Mouse (Mus musculus) kidney, adult 9 months (tissue): Measurements from ENCODE around the gene Tcf7l2.
A peak's percentile ranks its signal among the peaks of the same experiment; 100 is the strongest.

Experiments
- DNase-seq: peaks from one replicate; pipeline ENCODE4 v3.0.0; 2022

Gene Tcf7l2

GRCm38 (mm10) chr19:55732994-55733393 is 8.6 kb upstream of the Tcf7l2 start:
- no peak for DNase-seq

- no peak for DNase-seq
These were observed 5.6 kb upstream of the Tcf7l2 start for GRCm38 (mm10) chr19:55736016-55736415.

DNA sequence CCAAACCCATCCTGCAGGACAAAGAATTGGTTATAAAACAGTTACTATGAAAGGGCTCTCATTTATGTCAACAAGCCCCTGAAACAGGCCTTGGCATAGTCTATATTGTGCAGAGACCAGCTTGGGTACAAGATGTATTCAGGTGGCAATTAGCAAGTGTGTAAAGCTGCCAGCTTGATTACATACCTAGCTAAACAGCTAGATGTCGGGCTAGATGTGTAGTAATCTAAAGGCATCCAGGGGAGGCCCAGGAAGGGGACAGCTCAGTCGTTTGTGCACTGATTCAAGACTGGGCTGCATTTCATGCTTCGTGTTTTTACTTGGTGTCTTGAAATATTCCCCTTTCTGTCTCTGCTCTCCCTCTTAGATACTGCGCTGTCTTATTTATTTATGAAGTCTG is 1.9 kb upstream of the Tcf7l2 start:
- DNase-seq, result no peak

DNA sequence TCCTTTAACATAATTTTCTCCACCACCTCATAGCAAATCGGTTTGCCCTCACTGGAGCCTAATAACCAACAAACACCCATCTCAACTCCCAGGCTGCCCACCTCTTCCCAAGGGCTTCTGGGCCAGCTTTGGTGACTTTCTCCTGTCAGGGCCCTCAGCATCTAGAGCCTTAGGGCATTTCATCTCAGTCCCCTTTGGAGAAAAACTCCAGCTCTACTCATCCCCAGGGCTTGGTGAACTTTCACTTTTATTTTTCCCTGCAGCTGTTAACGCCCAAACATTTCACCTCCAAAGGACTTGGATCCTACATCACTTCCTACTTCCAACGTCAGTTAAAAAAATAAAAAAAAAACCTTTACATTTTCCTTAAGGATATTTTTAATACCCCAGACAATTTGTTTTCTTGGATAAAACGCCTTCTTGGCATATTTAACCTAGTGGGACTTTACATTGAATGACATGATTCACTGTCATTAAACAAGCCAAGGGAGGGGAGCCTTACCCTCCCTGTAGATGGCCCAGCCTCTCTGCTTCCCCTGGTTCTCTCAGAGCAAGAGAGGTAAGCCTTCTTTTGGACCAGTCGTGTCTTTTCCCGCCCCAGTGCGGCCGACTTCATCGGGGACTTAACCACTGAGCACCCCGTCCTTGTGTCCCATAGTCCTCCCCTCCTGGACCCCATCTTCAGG is 724 bp upstream of the Tcf7l2 start:
- no peak for DNase-seq

GRCm38 (mm10) chr19:55742386-55743000 is 873 bp downstream of the Tcf7l2 start:
- peak; percentile 55 for DNase-seq

DNA sequence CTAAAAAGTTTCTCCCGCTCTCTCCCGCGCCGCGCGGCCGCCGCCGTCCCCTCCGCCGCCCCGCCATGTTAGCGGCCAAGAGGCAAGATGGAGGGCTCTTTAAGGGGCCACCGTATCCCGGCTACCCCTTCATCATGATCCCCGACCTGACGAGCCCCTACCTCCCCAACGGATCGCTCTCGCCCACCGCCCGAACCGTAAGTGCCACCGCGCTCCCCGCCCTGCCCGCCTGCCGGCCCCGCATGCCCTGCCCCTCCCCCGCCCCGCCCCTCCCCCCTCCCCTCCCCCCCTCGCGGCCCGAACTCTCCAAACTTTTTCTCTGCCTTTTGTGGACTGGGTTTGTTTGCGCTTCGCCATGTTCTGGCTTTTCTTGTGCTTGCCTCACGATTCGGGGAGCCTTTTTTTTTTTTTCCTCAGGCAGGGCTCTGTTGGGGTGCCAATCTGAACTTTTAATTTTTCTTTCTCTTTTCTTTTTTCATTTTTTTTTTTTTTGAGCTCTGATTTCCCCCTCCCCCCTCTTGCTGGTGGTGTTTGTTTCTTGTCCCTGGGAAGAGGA is 1.5 kb downstream of the Tcf7l2 start:
- DNase-seq, result peak; percentile 48

DNA sequence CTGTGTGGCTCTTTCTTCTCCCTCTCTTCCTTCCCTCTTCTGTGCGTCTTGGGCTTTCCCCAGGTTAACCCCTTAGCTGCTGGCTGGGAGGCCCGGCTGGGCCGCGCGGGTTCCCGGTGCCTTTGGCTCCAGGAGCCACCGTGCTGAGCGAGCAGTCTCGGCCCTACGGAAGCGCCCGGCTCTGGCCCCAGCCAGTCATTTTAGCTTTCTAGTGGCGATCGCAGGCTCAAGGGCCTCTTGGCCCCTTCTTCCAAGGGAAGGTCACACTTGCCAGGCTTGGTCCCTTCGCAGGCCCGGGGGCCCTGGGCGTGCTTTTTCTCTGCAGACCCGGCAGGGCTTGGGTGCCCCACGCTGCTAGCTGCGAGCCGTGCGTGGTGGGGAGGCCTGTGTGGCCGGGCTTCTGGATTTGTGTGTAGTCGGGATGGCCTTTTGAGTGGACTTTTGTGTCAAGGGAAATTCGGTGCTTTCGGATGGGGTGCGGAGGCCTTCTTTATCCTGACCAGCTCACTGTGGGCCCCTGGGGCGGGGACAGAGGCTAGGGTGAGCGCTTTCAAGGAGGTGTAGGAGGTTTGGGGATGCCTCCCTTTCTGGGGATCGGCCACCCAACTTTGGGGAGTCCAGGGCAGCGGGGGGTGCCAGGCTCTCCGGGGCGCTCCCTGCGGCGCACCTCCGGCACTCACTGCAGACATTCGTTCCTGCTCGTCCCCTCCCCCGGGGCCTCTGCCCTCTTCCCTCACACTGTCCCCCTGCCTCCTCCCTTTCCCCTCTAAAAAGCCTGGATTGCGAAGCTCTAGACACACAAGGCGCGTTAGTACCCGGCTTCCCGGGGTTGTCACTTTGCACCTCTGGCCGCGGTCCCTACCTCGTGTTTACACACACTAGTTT is 2.2 kb downstream of the Tcf7l2 start:
- peak; percentile 72 for DNase-seq

DNA sequence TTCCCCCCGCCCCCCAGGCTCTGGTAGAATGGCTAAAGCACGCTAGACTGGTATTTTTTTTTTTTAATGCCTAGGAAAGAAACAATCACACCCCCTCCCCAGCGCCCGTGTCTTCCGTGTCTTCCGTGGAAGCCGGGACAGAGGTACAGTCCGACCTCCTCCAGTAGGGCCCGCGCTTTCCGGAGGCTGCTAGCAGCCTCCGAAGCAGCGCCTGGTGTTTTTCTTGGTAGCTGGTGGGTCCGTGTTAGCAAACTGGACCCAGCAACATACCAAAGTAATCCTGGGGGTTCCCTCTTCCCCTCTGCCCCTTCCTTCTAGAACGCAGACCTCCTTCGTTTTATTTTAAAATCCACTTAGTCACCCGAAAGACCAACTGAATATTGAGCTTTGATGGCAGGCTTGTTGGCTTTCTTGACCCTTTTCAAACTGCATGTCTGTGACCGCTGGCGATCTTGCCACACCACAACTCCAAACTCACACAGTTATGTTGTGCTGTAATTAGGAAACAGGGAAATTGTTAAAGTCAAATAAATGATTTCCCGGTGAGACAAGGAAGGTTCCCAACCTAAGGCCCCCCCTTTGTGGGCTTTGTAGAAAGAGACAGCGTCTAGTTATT is 3.1 kb downstream of the Tcf7l2 start:
- DNase-seq, result no peak

DNA sequence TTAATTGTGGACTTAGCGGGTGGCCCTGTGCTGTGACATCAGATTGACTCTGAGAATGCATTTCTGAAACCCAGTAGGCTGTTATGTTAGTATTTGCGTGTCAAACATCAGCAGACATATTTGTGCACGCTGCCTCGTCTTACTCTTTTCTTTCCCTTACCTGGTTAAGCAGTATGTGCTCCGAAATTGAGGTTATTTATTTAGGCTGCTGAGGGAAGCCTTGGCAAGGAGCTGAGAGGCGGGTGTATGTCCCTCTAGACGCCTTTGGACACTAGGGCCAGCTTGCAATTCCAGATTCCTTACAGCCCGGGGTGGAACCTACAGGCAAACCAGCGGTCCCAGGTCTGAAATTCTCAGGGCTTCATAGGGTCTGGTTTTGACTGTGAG is 3.6 kb downstream of the Tcf7l2 start:
- no peak for DNase-seq

DNA sequence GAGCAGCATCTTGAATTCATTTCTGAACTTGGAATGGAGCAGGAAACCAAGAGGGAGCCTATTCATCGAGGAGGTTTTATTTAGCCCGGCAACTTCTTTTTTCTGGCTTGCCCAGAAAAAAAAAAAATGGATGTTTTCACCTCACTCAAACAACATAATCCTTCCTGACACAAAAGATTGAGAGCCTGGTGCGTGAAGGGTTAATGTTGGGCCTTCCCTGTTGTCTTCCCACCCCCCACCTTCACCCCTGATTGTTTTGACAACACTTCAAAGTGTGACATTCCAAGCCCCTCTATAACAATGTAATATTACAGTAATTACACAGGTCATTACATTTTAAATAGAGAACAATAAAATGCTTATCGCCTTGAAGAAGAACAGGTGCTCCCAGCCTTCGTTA is 4.6 kb downstream of the Tcf7l2 start:
- DNase-seq, result no peak

DNA sequence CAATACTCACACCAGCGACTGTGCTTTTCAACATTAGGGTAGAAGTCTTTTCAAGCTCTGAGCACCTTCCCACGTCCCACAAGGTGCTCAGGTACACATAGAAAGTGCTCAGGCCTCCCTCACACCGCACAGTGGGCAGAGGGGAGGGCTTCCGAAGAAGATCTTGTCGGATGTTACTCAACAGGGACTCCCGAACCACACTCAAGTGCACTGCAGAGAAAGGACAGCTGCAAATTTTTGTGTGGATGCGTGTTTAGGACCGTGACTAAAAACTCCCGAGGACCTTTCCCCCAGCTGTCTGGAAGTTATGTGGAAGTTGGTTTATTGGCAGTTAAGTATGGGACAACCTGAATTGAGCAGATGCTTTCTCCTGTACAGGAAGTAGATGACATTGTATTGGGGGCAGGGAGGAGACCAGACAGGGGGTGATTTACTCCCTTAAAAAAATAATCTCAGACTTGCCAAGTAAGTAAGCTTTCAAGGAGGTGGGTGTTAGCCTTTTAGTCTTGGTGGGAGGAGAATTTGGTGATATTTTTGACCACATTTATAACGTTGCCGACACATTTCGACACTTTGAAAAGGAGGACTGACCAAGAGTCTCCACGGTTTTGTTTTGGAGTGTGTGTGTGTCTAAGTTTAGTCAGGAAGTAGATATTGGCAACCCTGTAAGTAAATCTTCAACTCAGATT is 5.8 kb downstream of the Tcf7l2 start:
- no peak for DNase-seq

GRCm38 (mm10) chr19:55747926-55748291 is 6.3 kb downstream of the Tcf7l2 start:
- peak; percentile 65 for DNase-seq

DNA sequence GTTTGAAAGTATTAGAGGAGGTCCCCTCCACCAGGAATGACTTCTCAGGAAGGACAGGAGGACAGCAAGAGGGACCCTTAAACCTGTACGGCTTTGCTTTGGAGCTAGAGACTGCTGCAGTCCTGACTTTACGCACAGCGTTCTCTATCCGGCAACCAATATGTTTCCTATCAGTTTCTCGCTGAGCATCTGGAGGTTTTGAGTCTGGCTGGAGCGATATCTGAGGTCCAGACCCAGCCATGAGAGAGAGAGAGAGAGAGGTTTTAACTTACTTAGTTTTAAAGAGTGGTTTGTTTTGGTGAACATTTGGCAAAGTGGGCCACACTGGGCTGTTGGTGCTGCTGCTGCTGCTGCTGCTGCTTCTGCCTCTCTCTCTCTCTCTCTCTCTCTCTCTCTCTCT is 7.2 kb downstream of the Tcf7l2 start:
- no peak for DNase-seq

DNA sequence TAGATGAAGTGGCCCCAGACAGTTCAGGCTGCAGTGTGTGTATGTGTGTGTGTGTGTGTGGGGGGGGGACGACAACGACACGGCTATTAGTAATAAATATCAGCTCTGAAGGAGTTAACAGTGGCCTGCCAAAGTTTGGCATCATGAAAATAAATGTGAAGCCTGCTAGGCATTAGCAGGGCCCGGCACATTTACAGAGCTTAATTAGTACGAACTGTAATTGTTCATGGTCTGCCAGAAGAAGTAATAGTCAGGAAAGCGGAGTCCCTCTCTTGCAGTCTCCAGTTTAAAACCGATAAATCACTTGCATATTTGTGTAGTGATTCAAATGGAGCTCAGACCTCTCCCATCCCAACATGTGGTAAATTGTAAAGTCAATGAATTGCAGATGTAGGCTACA is 7.9 kb downstream of the Tcf7l2 start:
- DNase-seq, result no peak

- DNase-seq, result no peak
These were observed 8.4 kb downstream of the Tcf7l2 start for GRCm38 (mm10) chr19:55750048-55750447.

DNA sequence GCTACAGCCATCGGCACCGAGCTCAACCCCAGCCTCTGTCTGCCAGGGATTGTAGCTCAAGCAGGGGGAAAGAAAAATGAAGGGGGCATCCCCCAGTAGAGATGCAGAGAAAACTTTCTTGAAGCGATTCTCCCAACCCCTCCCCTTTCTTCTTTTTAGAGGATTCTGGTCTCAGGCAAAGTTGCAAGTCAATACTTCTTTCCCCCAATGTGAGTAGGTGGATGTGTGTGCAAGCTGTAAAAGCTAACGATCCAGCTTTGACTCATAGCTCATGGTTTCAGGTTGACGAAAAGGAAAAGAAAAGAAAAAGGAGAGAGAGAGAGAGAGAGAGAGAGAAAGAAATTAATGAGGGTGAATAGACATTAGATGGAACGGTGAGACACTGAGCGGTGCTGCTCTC is 8.8 kb downstream of the Tcf7l2 start:
- no peak for DNase-seq

DNA sequence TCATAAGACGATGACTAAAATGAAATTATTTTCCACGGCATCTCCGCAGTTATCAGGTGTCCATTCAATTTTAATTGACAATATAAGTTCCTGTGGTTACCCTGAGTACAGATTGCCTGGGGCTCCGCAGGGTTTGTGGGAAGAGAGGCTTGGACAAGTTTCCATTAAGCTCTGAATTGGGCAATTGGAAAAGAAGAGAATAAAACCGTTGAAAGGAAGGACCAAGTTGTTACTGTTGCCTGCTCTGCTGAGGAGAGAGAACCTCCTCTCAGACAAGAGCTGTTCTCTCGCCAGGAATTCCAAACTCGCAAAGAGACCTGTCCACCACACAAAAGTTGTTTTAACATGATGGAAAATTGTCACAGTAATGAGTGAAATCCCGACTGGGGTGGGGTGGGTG is 11.2 kb downstream of the Tcf7l2 start:
- no peak for DNase-seq

DNA sequence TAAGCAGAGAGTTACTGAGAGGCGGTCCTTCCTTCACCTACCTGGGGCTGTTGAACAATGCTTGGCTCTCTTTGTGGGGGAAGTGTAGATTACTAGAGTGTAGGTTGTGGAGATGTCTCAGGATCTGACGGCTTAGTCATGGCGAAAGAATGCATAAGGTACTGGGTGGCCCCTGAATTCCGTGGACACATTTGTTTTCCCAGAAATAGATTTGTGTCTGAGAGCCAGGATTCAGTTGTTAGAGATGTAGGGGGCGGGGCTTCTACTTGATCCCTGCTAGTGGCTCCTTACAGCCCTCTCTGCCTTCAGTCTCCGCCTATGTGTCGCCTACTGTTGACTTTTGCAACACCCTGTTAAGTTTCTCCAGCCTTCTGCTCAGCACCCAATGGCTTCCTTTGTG is 12.7 kb downstream of the Tcf7l2 start:
- no peak for DNase-seq

GRCm38 (mm10) chr19:55755462-55755861 is 13.8 kb downstream of the Tcf7l2 start:
- no peak for DNase-seq

GRCm38 (mm10) chr19:55756707-55757106 is 15.1 kb downstream of the Tcf7l2 start:
- DNase-seq, result no peak

DNA sequence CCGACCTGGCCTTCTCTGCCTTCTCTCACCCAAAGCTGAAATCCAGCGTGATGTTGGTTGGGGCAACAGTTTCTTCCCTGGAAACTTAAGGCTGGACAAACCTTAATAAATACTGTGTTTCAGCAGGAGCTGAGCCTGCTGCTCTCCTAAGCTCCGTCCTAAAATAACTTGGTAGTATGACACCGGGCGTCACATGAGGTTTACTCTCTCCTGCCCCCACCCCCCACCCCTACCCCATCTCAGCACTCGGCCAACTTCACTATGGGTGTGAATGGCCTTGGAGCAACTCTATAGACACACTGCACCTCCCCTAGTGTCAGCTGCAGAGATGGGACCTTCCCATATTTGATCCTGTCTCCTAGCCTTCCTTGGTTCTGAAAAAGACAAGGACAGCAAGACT is 15.8 kb downstream of the Tcf7l2 start:
- DNase-seq, result no peak

DNA sequence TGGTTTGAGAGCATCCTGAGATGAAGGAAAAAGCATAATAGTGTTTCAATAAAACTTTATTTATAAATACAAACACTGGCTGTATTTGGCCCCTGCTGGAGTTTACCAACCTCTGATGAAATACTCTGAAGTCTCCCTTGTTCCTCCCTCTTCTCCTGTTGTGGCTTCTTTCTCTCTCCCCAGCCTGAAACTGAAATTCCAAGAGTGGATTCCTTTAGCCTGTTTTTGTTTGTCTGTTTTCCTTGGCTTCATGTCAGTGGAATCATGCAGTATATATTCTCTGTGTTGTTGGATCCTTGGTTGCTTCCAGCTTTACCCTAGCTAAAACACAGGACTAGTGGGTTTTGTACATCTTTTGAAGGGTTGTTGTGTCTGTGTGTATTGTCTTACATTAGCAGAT is 16.5 kb downstream of the Tcf7l2 start:
- DNase-seq, result no peak

DNA sequence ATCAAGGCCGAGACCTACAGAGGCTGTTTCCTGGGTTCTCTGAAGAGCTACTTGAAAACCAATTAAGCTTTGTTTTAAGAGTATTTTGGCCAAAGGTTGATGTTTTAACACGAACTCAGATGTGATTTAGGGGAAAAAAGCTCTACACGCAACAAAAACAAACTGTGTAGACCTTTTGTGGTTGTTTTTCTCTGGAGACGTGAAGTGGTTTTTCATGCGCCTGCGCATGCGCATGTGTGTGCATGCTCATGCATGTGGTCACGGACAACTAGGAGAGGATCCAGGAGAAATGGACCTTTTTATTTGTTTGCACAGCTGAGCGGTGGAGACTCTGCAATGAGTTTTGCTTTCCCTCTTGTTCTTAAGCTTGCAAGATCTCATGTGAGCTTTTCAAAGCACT is 17.4 kb downstream of the Tcf7l2 start:
- DNase-seq, result peak; percentile 30
